27 mouse cellular contexts compared by ENCODE assay signal in genomic region chr12:100257779-100258178, GRCm38 (mm10).
"Had no signal": no experiment of that assay in that cellular context is flagged by ENCODE, and none has a peak within 500 bp of the region (broad histone marks: within the 10 kb centered on the region; RNA-seq: fewer than 3 reads in every experiment).

No protein-coding gene starts in this region.

- H3K4me3 ChIP-seq: embryonic facial prominence, embryonic 10.5 days; embryonic facial prominence, embryonic 12.5 days; embryonic facial prominence, embryonic 13.5 days; embryonic facial prominence, embryonic 15.5 days; erythroblast, embryonic 14.5 days; forebrain, embryonic 10.5 days; forebrain, embryonic 12.5 days; forebrain, embryonic 13.5 days; forebrain, embryonic 15.5 days; gastrocnemius, adult 2 months; heart, adult 2 months had no signal

- ATAC-seq: forebrain, embryonic 13.5 days; forebrain, embryonic 14.5 days; forebrain, embryonic 15.5 days; forebrain, embryonic 16.5 days; forebrain, postnatal 0 days had no signal

- H3K27me3 ChIP-seq: embryonic facial prominence, embryonic 12.5 days; embryonic facial prominence, embryonic 13.5 days; embryonic facial prominence, embryonic 15.5 days; forebrain, embryonic 12.5 days; forebrain, embryonic 13.5 days; forebrain, embryonic 15.5 days had no signal

- H3K36me3 ChIP-seq: embryonic facial prominence, embryonic 10.5 days; embryonic facial prominence, embryonic 12.5 days; embryonic facial prominence, embryonic 13.5 days; embryonic facial prominence, embryonic 15.5 days; forebrain, embryonic 10.5 days; forebrain, embryonic 12.5 days; forebrain, embryonic 15.5 days had no signal

- H3K27ac ChIP-seq: embryonic facial prominence, embryonic 10.5 days; embryonic facial prominence, embryonic 12.5 days; embryonic facial prominence, embryonic 13.5 days; embryonic facial prominence, embryonic 15.5 days; forebrain, embryonic 10.5 days; forebrain, embryonic 12.5 days; forebrain, embryonic 13.5 days; forebrain, embryonic 15.5 days; gastrocnemius, adult 2 months; heart, adult 2 months had no signal

- DNase-seq: cerebellum, adult 9-10 months; cerebellum, adult 9-11 months; cerebellum, postnatal 10 days; cerebellum, postnatal 14 days; cerebellum, postnatal 25 days; cerebellum, postnatal 36 days; embryo, embryonic 11 days; forebrain, postnatal 0 days; gastrocnemius, adult 2 months; gastrocnemius, postnatal 10 days; gastrocnemius, postnatal 14 days; gastrocnemius, postnatal 25 days; gastrocnemius, postnatal 36 days; heart, adult 11 months; heart, adult 18-20 months; heart, adult 2 months had no signal

- H3K9me3 ChIP-seq: embryonic facial prominence, embryonic 10.5 days; embryonic facial prominence, embryonic 12.5 days; embryonic facial prominence, embryonic 13.5 days; embryonic facial prominence, embryonic 15.5 days; forebrain, embryonic 10.5 days; forebrain, embryonic 12.5 days; forebrain, embryonic 13.5 days; forebrain, embryonic 15.5 days had no signal

- H3K9ac ChIP-seq: embryonic facial prominence, embryonic 12.5 days; embryonic facial prominence, embryonic 13.5 days; embryonic facial prominence, embryonic 15.5 days; forebrain, embryonic 12.5 days; forebrain, embryonic 13.5 days; forebrain, embryonic 15.5 days; forebrain, postnatal 0 days had no signal

- H3K4me2 ChIP-seq: embryonic facial prominence, embryonic 12.5 days; embryonic facial prominence, embryonic 13.5 days; embryonic facial prominence, embryonic 15.5 days; forebrain, embryonic 12.5 days; forebrain, embryonic 13.5 days; forebrain, embryonic 15.5 days had no signal

- H3K4me1 ChIP-seq: embryonic facial prominence, embryonic 10.5 days; embryonic facial prominence, embryonic 12.5 days; embryonic facial prominence, embryonic 15.5 days had no signal
